In the genomic region with DNA sequence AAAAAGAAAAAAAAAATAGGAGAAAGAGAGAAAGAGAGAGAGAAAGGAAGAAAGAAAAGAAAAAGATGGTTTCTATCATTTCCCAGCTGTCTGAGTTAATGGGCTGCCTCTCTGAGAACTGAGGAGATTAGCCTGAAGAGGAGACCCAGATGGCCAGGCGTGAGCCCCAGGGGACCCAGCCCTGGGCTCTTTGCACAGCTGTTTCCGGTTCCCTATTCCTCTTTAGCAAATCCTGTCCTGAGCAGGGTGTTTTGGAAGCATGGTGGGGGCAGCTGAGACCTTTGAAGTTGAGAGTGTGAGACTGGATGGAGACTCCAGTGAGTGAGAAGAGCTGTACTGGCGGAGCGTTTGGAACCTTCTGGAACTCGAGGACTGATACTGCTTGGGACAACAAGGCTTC, we compare ENCODE assay signal across 9 mouse cellular contexts.
DNase-seq lines count a peak whose midpoint lies in the region; ATAC-seq lines count a peak whose summit lies in the region.
"Had no signal": no experiment of that assay in that cellular context is flagged by ENCODE, and none has a peak within 500 bp of the region (broad histone marks: within the 10 kb centered on the region; RNA-seq: fewer than 3 reads in every experiment).

No protein-coding gene starts in this region.

- no peaks in the 10 kb centered on the region for H3K9me3 ChIP-seq in midbrain, embryonic 16.5 days (replicated peaks; ENCODE audit: control insufficient read depth, low read length, poor library complexity, severe bottlenecking)
- no peaks in the 10 kb centered on the region; the same call in 1 of the 2 replicates for H3K9me3 ChIP-seq in forebrain, embryonic 16.5 days (ENCODE audit: control insufficient read depth, low read length)
- no peaks in the 10 kb centered on the region for H3K9me3 ChIP-seq in liver, embryonic 12.5 days (replicated peaks)

- no peaks in the 10 kb centered on the region for H3K4me1 ChIP-seq in midbrain, embryonic 16.5 days (ENCODE audit: control insufficient read depth, insufficient read depth, low read length)
- H3K4me1 ChIP-seq in forebrain, embryonic 16.5 days (replicated peaks; ENCODE audit: control insufficient read depth, insufficient read depth, low read length): no peaks in the 10 kb centered on the region
- H3K4me1 ChIP-seq in liver, embryonic 12.5 days: no peaks in the 10 kb centered on the region

- no peak overlapping the region for H3K4me2 ChIP-seq in midbrain, embryonic 16.5 days (ENCODE audit: low read length)
- no peak overlapping the region for H3K4me2 ChIP-seq in forebrain, embryonic 16.5 days (ENCODE audit: low read length)
- H3K4me2 ChIP-seq in liver, embryonic 12.5 days: no peak overlapping the region

- no peaks in the 10 kb centered on the region for H3K36me3 ChIP-seq in midbrain, embryonic 16.5 days (ENCODE audit: control insufficient read depth, insufficient read depth, low read length)
- no peaks in the 10 kb centered on the region for H3K36me3 ChIP-seq in forebrain, embryonic 16.5 days (ENCODE audit: control insufficient read depth, insufficient read depth)
- H3K36me3 ChIP-seq in liver, embryonic 12.5 days: no peaks in the 10 kb centered on the region

- no peak overlapping the region for H3K27ac ChIP-seq in midbrain, embryonic 16.5 days (ENCODE audit: low read length)
- H3K27ac ChIP-seq in forebrain, embryonic 16.5 days (ENCODE audit: low read length): no peak overlapping the region
- H3K27ac ChIP-seq in liver, embryonic 12.5 days: no peak overlapping the region

- no peak overlapping the region for H3K4me3 ChIP-seq in midbrain, embryonic 16.5 days (ENCODE audit: low read depth, low read length)
- no peak overlapping the region for H3K4me3 ChIP-seq in forebrain, embryonic 16.5 days (replicated peaks; ENCODE audit: low read length)
- H3K4me3 ChIP-seq in liver, embryonic 12.5 days: no peak overlapping the region
- H3K4me3 ChIP-seq: erythroblast, embryonic 14.5 days had no signal

- DNase-seq in gastrocnemius, postnatal 14 days: peak; percentile 62
- peak; percentile 81 for DNase-seq in kidney, postnatal 10 days
- DNase-seq in retina, postnatal 1 day: peak; percentile 49
- DNase-seq: left cerebral cortex, postnatal 4 days had no signal

- intact Hi-C loops in gastrocnemius, postnatal 14 days (cut with DNase I; ENCODE audit: low total_unique reads): no loop called here

- WGBS in midbrain, embryonic 16.5 days: 69% methylated on average over 5 of the region's 5 CpGs
- 74% methylated on average over 5 of the region's 5 CpGs for WGBS in forebrain, embryonic 16.5 days
- 53% methylated on average over 5 of the region's 5 CpGs for WGBS in liver, embryonic 12.5 days (ENCODE audit: insufficient replicate concordance)

- H3K9ac ChIP-seq in midbrain, embryonic 16.5 days (ENCODE audit: low read depth, low read length): no peak overlapping the region
- no peak overlapping the region for H3K9ac ChIP-seq in forebrain, embryonic 16.5 days (replicated peaks; ENCODE audit: low read depth, low read length)
- no peak overlapping the region for H3K9ac ChIP-seq in liver, embryonic 12.5 days

- ATAC-seq in common myeloid progenitor, adult 5-6 weeks (replicated peaks; ENCODE audit: low read depth, poor library complexity, severe bottlenecking): peak; percentile 32; the same call in 1 of the 2 replicates
- no peak for ATAC-seq in midbrain, embryonic 16.5 days
- ATAC-seq in forebrain, embryonic 16.5 days: no peak
- ATAC-seq in liver, embryonic 12.5 days: no peak

- H3K27me3 ChIP-seq in midbrain, embryonic 16.5 days (ENCODE audit: control insufficient read depth, insufficient read depth, low read depth, low read length): no peaks in the 10 kb centered on the region
- H3K27me3 ChIP-seq in forebrain, embryonic 16.5 days (replicated peaks; ENCODE audit: control insufficient read depth, insufficient read depth, low read length): no peaks in the 10 kb centered on the region
- no peaks in the 10 kb centered on the region for H3K27me3 ChIP-seq in liver, embryonic 12.5 days (replicated peaks)
